Mouse (Mus musculus) neural tube, embryonic 13.5 days (tissue): ENCODE measurements around the gene Slc9a5. TPM values are rescaled to one million over a fixed set of nuclear protein-coding genes. Genes with fewer than 3 reads are reported as not detected.

ENCODE experiments used
- ATAC-seq: fragments of 200-750 bp; cut with Nextera tagmentation; 2 replicates; pipeline ENCODE4 v1.8.0; 2017; ENCODE audit warnings: low read depth, mild to moderate bottlenecking, moderate TSS enrichment, moderate library complexity
- H3K27ac ChIP-seq: fragments of 300-500 bp; sonication (generic); replicated peaks from 2 replicates; pipeline ENCODE4 v1.5.1; 2015; ENCODE audit warnings: moderate library complexity, mild to moderate bottlenecking, inconsistent platforms
- H3K27me3 ChIP-seq: fragments of 300-500 bp; sonication (generic); 2 replicates; pipeline ENCODE4 v1.6.1; 2015; ENCODE audit warnings: mild to moderate bottlenecking, inconsistent platforms
- H3K36me3 ChIP-seq: fragments of 300-500 bp; sonication (generic); 2 replicates; pipeline ENCODE4 v1.6.1; 2015; ENCODE audit warnings: mild to moderate bottlenecking, inconsistent platforms
- H3K4me1 ChIP-seq: fragments of 300-500 bp; sonication (generic); replicated peaks from 2 replicates; pipeline ENCODE4 v1.6.1; 2015; ENCODE audit warnings: inconsistent platforms
- H3K4me2 ChIP-seq: fragments of 300-500 bp; sonication (generic); 2 replicates; pipeline ENCODE4 v1.6.1; 2015; ENCODE audit warnings: inconsistent platforms, mild to moderate bottlenecking, moderate library complexity
- H3K4me3 ChIP-seq: fragments of 300-500 bp; sonication (generic); 2 replicates; pipeline ENCODE4 v1.5.1; 2015; ENCODE audit warnings: mild to moderate bottlenecking, inconsistent platforms
- H3K9ac ChIP-seq: fragments of 300-500 bp; sonication (generic); 2 replicates; pipeline ENCODE4 v1.6.1; 2015; ENCODE audit warnings: moderate library complexity, mild to moderate bottlenecking, inconsistent platforms
- H3K9me3 ChIP-seq: fragments of 300-500 bp; sonication (generic); 2 replicates; pipeline ENCODE4 v1.6.1; 2016; ENCODE audit warnings: inconsistent platforms
- WGBS: fragments of 180-500 bp; shearing (Covaris S2); methylation state at CpG from one replicate; pipeline ENCODE4 v1.1.7; 2015; 5-methylcytosine and 5-hydroxymethylcytosine counted together
- polyA plus RNA-seq: library from polyadenylated mRNA; unstranded; fragments of >200 nt; fragmentation: Nextera tagmentation; extraction: Ambion mirVana; gene quantifications from 2 replicates; pipeline ENCODE4 v1.2.1, GENCODE M21; 2015

Slc9a5 gene
- polyA plus RNA-seq, 1 experiment from 2014 or later, result 5.4 TPM

GRCm38 (mm10) chr8:105361751-105362702, 13.4 kb downstream of the Slc9a5 start:
- Histone ChIP-seq H3K27me3 (no peaks in the 10 kb centered on the region), H3K27ac (peak overlapping the region; percentile 49; the same call in 1 of the 2 replicates), H3K4me1 (peaks cover 6% of the 10 kb centered on the region), H3K9ac (no peak overlapping the region), H3K4me3 (no peak overlapping the region), H3K9me3 (no peaks in the 10 kb centered on the region), H3K36me3 (peaks cover 25% of the 10 kb centered on the region; the same call in 1 of the 2 replicates), H3K4me2 (no peak overlapping the region)
- no peak for ATAC-seq
- 72% methylated on average over 12 of the region's 12 CpGs for WGBS

DNA sequence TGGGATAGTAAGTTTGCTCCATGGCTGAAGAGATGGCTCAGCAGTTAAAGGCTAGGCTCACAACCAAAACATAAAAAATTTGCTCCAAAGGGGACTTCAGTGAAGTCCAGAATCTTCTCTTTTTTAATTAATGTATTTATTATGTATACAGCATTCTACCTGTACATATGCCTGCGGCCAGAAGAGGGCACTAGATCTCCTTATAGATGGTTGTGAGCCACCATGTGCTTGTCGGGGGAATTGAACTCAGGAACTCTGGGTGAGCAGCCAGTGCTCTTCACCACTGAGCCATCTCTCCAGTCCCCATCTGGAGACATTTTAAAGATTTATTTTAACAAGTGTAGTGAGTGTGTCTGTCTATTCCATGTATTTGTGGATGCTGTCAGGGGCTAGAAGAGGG, 18.5 kb downstream of the Slc9a5 start:
- no peak overlapping the region for H3K27ac ChIP-seq
- 65% methylated on average over 2 of the region's 2 CpGs for WGBS
- no peaks in the 10 kb centered on the region for H3K4me1 ChIP-seq
- peaks cover 31% of the 10 kb centered on the region for H3K36me3 ChIP-seq
- no peak overlapping the region for H3K4me3 ChIP-seq
- no peaks in the 10 kb centered on the region for H3K27me3 ChIP-seq
- H3K9ac ChIP-seq, result no peak overlapping the region
- H3K9me3 ChIP-seq, result no peaks in the 10 kb centered on the region
- H3K4me2 ChIP-seq, result no peak overlapping the region
- no peak for ATAC-seq

DNA sequence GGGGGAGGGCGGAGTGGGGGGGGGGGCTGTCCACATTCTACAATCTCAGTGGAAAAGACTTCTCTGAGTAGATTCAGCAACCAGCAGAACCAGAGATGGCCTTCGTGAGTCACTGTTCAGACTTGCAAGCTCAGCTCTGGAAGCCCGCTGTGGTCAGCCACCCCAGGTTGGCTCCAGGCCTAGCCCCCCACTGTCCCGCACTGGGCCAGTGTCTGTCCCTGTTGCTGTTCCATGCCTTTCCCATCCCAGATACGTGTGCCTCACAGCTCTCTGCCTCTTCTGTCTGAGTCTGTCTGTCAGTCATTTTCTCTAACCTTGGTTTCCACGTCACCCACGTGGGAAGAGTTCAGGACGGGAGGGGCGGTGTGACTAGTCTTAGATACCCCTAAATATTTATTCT, 23.8 kb downstream of the Slc9a5 start:
- no peak overlapping the region for H3K27ac ChIP-seq
- peaks cover 7% of the 10 kb centered on the region for H3K4me1 ChIP-seq
- 0 out of 2 replicates have a peak, but pooled peaks cover 3% of the 10 kb centered on the region for H3K27me3 ChIP-seq
- H3K9ac ChIP-seq, result no peak overlapping the region
- no peaks in the 10 kb centered on the region for H3K9me3 ChIP-seq
- ATAC-seq, result no peak
- H3K36me3 ChIP-seq, result peaks cover 10% of the 10 kb centered on the region; the same call in 1 of the 2 replicates
- no peak overlapping the region for H3K4me2 ChIP-seq
- H3K4me3 ChIP-seq, result no peak overlapping the region
- WGBS, result 81% methylated on average over 9 of the region's 9 CpGs

- no peak for ATAC-seq
- H3K27ac ChIP-seq, result no peak within 1 kb of the TSS
Measured at GRCm38 (mm10) chr8:105373032-105373431, 24.4 kb downstream of the Slc9a5 start, which contains the start of gene Plekhg4. Gene Plekhg4 (plus strand): TSS chr8:105373274.

GRCm38 (mm10) chr8:105374513-105374966, 25.9 kb downstream of the Slc9a5 start:
- 30% methylated on average over 33 of the region's 33 CpGs for WGBS
- 0 out of 2 replicates have a peak, but pooled peaks cover 3% of the 10 kb centered on the region for H3K27me3 ChIP-seq
- H3K4me2 ChIP-seq, result peak overlapping the region; percentile 48
- no peaks in the 10 kb centered on the region for H3K9me3 ChIP-seq
- H3K4me1 ChIP-seq, result peaks cover 19% of the 10 kb centered on the region
- peak overlapping the region; percentile 26; the same call in 1 of the 2 replicates for H3K9ac ChIP-seq
- peak; percentile 52; the same call in 1 of the 2 replicates for ATAC-seq
- H3K4me3 ChIP-seq, result peak overlapping the region; percentile 17
- H3K27ac ChIP-seq, result no peak overlapping the region
- H3K36me3 ChIP-seq, result no peaks in the 10 kb centered on the region

More at GRCm38 (mm10) chr8:105373032-105373431, 24.4 kb downstream of the Slc9a5 start, which contains the start of gene Plekhg4:
- Histone ChIP-seq H3K4me3 (no peak within 1 kb of the TSS), H3K9ac (0 out of 2 replicates have a peak within 1 kb of the TSS, but pooled peaks have one; percentile 26), H3K9me3 (no peaks in the 10 kb centered on the region), H3K27me3 (0 out of 2 replicates have a peak, but pooled peaks cover 3% of the 10 kb centered on the region), H3K36me3 (peaks cover 4% of the 10 kb centered on the region; the same call in 1 of the 2 replicates), H3K4me1 (peaks cover 8% of the 10 kb centered on the region), H3K4me2 (peak within 1 kb of the TSS; percentile 48; the same call in 1 of the 2 replicates)
- WGBS, result 55% methylated on average over 2 of the region's 2 CpGs

DNA sequence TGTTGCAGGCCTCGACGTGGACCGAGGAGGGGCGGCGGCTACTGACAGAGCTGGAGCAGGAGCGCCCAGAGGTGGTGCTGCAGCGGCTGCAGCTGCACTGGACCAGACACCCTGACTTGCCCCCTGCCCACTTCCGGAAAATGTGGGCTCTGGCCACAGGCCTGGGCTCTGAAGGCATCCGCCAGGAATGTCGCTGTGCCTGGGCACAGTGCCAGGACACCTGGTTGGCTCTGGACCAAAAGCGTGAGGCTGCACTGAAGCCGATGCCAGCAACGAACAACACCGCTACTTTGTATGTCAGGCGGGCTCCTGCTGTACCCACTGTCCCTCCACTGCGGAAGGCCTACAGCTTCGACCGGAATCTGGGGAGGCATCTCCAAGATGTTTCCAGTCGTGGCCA, 30.0 kb downstream of the Slc9a5 start:
- Histone ChIP-seq H3K4me2 (no peak overlapping the region), H3K27me3 (0 out of 2 replicates have a peak, but pooled peaks cover 3% of the 10 kb centered on the region), H3K4me1 (peaks cover 19% of the 10 kb centered on the region), H3K36me3 (no peaks in the 10 kb centered on the region), H3K9me3 (no peaks in the 10 kb centered on the region), H3K27ac (no peak overlapping the region), H3K9ac (no peak overlapping the region), H3K4me3 (no peak overlapping the region)
- 62% methylated on average over 19 of the region's 19 CpGs for WGBS
- no peak for ATAC-seq

DNA sequence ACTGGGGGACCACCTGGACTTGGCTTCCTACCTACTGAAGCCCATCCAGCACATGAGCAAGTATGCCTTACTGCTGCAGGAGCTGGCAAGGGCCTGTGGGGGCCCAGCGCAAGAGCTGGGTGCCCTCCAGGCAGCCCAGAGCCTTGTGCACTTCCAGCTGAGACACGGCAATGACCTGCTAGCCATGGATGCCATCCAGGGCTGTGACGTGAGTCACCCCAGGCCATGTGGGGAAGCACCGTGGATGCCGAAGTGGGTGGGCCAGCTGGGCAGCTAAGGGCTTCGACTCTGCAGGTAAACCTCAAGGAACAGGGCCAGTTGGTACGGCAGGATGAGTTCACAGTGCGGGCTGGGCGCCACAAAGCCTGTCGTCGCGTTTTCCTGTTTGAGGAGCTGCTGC, 31.7 kb downstream of the Slc9a5 start:
- Histone ChIP-seq H3K27ac (no peak overlapping the region), H3K9ac (no peak overlapping the region), H3K4me1 (peaks cover 12% of the 10 kb centered on the region), H3K27me3 (no peaks in the 10 kb centered on the region), H3K36me3 (no peaks in the 10 kb centered on the region), H3K4me3 (no peak overlapping the region), H3K9me3 (no peaks in the 10 kb centered on the region), H3K4me2 (no peak overlapping the region)
- no peak for ATAC-seq
- WGBS, result 86% methylated on average over 12 of the region's 12 CpGs

GRCm38 (mm10) chr8:105384070-105384469, 35.4 kb downstream of the Slc9a5 start:
- Histone ChIP-seq H3K9me3 (no peaks in the 10 kb centered on the region), H3K36me3 (no peaks in the 10 kb centered on the region), H3K4me1 (peaks cover under 1% of the 10 kb centered on the region; the same call in 1 of the 2 replicates), H3K4me2 (no peak overlapping the region), H3K4me3 (no peak overlapping the region), H3K9ac (no peak overlapping the region), H3K27ac (no peak overlapping the region), H3K27me3 (no peaks in the 10 kb centered on the region)
- no peak for ATAC-seq
- 97% methylated on average over 2 of the region's 2 CpGs for WGBS

DNA sequence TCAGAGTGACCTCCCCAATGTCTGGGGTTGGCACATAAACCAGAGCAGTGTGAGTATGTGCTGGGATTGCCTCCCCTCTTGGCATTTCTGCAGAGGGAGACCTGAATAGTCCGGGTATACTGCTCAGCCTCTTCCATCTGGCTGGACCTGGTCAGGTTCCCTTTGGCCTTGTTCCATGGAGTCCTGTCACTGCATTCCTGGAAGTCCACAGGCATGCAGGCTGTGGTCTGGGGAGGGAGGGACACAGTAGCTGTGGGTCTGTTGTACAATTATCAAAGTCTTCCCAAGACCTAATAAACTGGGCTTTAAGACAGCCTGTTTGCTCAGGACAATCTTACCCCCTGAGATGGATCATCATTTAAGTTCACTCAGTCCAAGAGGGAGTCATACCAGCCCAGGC, 38.5 kb downstream of the Slc9a5 start:
- no peaks in the 10 kb centered on the region for H3K27me3 ChIP-seq
- H3K4me2 ChIP-seq, result no peak overlapping the region
- no peaks in the 10 kb centered on the region for H3K4me1 ChIP-seq
- H3K9ac ChIP-seq, result no peak overlapping the region
- no peak overlapping the region for H3K4me3 ChIP-seq
- no peaks in the 10 kb centered on the region for H3K36me3 ChIP-seq
- no peak for ATAC-seq
- no peak overlapping the region for H3K27ac ChIP-seq
- H3K9me3 ChIP-seq, result no peaks in the 10 kb centered on the region
- WGBS, result 80% methylated on average over 1 of the region's 1 CpGs

GRCm38 (mm10) chr8:105389096-105389495, 40.5 kb downstream of the Slc9a5 start:
- Histone ChIP-seq H3K9ac (no peak overlapping the region), H3K4me1 (no peaks in the 10 kb centered on the region), H3K27ac (no peak overlapping the region), H3K36me3 (no peaks in the 10 kb centered on the region), H3K4me3 (no peak overlapping the region), H3K9me3 (no peaks in the 10 kb centered on the region), H3K4me2 (no peak overlapping the region), H3K27me3 (no peaks in the 10 kb centered on the region)
- no peak for ATAC-seq
- WGBS, result 67% methylated on average over 6 of the region's 6 CpGs

DNA sequence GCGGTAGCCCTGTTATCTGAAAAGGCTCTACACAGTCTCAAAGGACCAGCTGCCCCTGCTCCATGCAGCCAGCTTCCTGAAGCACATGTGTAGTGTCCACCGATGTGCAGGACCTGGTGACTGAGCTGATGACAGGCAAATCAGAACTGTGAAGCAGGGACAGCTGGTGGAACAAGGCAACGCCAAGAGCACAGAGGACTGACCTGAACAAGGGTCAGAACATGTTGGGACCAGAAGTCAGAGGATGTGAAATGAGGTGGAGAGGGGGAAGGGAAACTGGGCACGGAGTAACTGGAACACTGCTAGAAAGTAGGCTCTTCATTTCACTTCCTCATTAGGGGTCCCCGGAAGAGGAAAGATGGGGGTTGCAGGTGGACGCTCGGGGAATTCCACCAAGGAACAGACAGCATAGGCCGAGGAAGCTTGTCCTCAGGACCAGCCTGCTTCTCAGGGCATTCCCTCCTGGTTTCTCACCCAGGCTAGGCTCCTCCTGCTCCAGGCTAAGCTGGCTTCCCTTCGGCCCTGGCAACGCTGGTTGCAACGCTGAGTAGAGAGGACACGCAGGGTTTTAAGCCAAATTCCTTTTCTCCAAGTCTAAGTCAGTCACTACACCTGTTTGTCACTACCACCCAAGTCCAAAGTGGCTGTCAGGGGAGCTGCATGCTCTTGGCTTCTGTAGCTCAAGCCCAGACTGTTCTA, 44.6 kb downstream of the Slc9a5 start:
- H3K4me1 ChIP-seq, result no peaks in the 10 kb centered on the region
- no peaks in the 10 kb centered on the region for H3K27me3 ChIP-seq
- H3K4me3 ChIP-seq, result no peak overlapping the region
- no peaks in the 10 kb centered on the region for H3K9me3 ChIP-seq
- ATAC-seq, result no peak
- no peak overlapping the region for H3K4me2 ChIP-seq
- H3K9ac ChIP-seq, result no peak overlapping the region
- H3K36me3 ChIP-seq, result no peaks in the 10 kb centered on the region
- H3K27ac ChIP-seq, result no peak overlapping the region
- WGBS, result 93% methylated on average over 12 of the region's 12 CpGs

GRCm38 (mm10) chr8:105393915-105394314, 45.3 kb downstream of the Slc9a5 start:
- H3K9ac ChIP-seq, result no peak overlapping the region
- no peaks in the 10 kb centered on the region for H3K27me3 ChIP-seq
- H3K9me3 ChIP-seq, result no peaks in the 10 kb centered on the region
- H3K4me1 ChIP-seq, result no peaks in the 10 kb centered on the region
- no peaks in the 10 kb centered on the region for H3K36me3 ChIP-seq
- no peak overlapping the region for H3K4me2 ChIP-seq
- WGBS, result 54% methylated on average over 7 of the region's 7 CpGs
- H3K4me3 ChIP-seq, result no peak overlapping the region
- ATAC-seq, result no peak
- H3K27ac ChIP-seq, result no peak overlapping the region
